Mouse (Mus musculus): ENCODE results near the gene Man1a. TPM values are rescaled to one million over a fixed set of nuclear protein-coding genes. Genes with fewer than 3 reads are reported as not detected.
A peak's percentile ranks its signal among the peaks of the same experiment; 100 is the strongest.

Man1a gene
- total RNA-seq, 2 experiments from 2014 or later, result 51.7 to 74.8 TPM

- no peak for ATAC-seq (replicated peaks; ENCODE audit: poor library complexity, severe bottlenecking)
Observed at GRCm38 (mm10) chr10:53936078-53936477, 140.3 kb downstream of the Man1a start.

DNA sequence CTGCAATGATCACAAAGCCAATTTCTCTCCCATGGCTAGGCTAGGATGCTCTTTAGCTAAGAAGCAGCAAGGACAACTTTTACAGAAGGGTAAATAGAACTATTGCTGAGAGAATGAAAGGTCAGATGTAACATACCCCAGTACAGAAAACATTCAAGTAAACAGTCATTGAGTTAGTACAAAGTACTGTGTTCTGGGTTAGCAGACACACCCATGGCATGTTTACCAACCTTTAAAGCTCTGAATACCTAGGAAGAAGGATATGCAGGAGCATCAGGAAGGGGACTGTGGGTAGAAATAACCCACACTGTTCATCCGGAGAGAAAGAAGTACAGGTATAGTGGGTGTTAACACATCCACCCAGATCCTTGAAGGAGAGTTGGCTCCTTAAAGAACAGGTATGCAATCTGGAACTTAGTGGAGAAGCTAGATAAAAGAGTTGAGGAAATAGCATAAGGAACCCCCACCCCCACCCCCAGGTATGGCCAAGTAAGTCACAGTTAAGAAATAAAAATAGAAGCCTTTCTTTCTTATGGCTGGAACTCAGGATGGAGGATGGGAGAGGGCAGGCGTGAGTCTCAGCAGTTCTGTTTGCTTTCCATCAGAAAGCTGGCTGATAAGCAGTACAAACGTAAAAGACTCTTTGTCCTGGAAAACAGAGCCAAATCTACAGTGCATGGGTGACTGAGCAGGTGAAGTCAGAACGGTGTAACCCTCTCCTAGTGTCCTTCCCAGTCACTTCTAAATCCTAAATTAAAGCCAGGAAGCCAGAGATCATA is 146.5 kb downstream of the Man1a start:
- ATAC-seq (replicated peaks; ENCODE audit: poor library complexity, severe bottlenecking), result no peak

DNA sequence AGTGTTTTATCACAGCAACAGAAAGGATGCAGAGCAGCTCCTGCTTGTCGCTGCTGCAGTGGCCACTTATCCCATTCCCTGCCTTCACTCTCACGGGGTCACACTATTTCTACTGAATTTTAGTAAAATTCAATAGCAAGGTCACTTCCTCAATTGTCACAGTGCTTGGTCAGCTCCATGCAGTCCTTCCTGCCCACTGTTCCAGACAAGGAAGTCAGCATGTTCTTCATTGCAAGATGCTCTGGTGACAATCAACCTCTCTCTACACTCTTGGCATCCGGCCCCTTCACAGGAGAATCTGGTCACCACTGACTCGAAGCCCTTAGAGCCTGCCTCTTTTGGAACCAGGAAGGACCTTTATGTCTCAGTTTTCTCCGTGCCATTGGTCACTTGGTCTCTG is 148.5 kb downstream of the Man1a start:
- ATAC-seq (replicated peaks; ENCODE audit: poor library complexity, severe bottlenecking), result peak; percentile 93

- peak; percentile 73 for ATAC-seq (replicated peaks; ENCODE audit: poor library complexity, severe bottlenecking)
Observed at GRCm38 (mm10) chr10:53925456-53925855, 151.0 kb downstream of the Man1a start.

DNA sequence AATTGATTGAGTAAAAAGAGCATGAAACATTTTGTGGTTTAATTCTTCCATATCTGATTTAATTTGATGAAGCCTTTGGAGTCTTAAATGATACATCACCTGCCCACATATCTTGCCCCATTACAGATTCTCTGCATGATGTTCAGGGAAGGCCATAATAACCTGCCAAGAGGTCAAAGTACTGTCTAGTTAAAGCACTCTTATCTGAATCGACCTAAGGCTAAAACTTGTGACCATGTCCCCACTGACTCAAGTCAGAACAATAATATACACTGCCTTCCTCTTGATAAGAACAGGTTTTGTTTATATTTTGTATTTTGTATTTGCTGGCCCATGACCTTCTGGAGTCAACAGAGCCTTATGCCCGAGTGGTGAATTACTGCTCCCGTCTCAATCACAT is 154.2 kb downstream of the Man1a start:
- no peak for ATAC-seq (replicated peaks; ENCODE audit: poor library complexity, severe bottlenecking)

- ATAC-seq (replicated peaks; ENCODE audit: poor library complexity, severe bottlenecking), result peak; percentile 58
Observed at GRCm38 (mm10) chr10:53917517-53917916, 158.9 kb downstream of the Man1a start.

DNA sequence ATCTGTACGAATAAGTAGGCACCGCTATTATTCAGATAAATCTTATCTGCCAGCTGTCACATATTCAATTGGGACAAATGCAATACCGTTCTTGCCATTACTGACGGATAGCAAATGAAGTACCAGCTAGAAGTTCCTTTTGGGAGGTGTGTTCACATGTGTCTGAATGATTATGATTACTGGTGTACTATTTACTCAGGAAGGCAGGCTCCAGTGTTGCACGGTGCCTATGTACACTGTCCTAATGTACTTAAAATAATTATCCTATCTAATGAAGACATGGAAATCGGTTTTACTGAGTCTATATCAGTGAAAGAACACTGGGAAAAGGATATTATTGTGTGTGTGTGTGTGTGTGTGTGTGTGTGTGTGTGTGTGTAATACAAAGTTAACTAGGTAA is 160.7 kb downstream of the Man1a start:
- ATAC-seq (replicated peaks; ENCODE audit: poor library complexity, severe bottlenecking), result no peak

DNA sequence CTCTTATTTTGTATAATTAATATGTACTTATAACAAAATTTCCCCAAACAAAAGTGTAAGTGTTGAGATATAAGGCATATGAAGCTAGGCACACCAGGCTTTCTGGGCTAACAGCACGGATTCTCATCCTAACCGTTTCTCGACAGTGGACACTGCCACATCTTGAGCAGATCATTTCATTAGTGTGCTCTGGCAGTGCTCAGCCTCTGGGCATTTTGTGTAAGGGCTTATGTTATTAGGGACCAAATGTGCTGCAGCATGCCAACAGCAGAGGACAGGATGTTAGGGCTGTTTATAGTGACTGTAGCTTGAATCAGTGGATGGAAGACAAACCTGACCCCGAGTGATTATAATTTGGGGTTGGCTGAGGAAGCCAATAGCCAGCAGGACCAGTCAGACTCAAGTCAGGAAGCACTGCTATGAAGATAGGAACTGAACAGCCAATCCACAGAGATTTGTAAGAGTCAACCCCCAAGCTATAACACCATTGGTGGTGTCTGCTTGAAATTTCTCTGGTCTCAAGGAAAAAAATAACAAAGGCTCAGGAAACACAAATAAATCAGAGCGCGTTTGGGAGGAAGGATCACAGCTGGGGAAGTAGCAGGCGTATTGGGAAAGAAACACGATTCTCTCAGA is 161.3 kb downstream of the Man1a start:
- ATAC-seq (replicated peaks; ENCODE audit: poor library complexity, severe bottlenecking), result no peak

GRCm38 (mm10) chr10:53913546-53914312 is 162.7 kb downstream of the Man1a start:
- peak; percentile 87 for ATAC-seq (replicated peaks; ENCODE audit: poor library complexity, severe bottlenecking)

DNA sequence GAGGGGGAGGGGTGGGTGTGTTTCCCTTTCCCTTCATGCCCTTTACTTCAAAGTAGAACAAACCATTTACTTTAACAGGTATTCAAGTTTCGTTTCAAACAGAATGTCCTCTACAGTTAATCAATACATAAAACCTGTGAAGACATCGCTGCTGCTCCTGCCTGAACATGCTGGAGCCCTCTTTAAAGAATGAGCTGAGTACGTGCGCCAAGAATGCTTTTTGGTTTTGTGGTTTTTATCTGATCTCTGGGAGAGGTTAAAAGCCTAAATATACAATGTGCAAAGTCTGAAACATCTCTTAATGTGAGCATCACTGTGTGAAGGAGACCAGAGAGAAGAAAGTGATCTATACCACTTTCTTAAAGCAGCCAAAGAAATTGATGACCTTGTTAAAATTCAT is 186.9 kb downstream of the Man1a start:
- no peak for ATAC-seq (replicated peaks; ENCODE audit: poor library complexity, severe bottlenecking)

DNA sequence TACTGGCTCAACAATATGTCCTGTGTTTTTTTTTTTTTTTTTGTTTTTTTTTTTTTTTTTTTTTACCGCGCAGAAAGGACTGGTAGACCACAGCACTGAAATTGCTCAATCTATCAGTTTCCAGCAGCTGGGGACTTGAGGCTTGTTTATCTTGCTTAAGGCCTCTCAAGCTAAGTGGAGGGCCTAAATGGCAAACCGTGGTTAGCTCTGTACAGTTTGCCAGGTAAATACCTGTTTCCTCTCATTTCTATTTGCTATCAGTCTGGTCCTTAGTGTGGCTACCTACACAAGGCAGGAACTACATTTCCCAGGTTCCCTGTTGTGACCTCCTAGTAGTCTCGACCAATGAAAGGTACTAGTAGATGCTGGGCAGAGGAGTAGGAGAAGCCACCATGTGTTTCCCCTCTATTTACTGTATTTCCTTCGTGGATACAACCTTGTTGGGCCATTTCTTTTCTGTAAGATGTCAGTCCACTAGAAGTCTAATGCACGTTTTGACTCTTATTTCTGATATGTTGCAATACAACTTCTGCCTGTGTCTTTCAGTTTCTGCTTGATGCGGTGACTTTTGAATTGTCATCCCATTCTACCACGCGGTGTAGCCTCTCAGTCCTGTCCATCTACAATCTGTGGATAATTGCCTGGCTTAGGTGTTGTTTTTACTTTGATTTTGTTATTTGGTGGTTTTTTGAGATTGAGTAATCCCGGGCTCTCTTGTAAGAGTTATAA is 187.9 kb downstream of the Man1a start:
- ATAC-seq (replicated peaks; ENCODE audit: poor library complexity, severe bottlenecking), result peak; percentile 96

- ATAC-seq (replicated peaks; ENCODE audit: poor library complexity, severe bottlenecking), result no peak
Observed at GRCm38 (mm10) chr10:53886475-53886874, 189.9 kb downstream of the Man1a start.

DNA sequence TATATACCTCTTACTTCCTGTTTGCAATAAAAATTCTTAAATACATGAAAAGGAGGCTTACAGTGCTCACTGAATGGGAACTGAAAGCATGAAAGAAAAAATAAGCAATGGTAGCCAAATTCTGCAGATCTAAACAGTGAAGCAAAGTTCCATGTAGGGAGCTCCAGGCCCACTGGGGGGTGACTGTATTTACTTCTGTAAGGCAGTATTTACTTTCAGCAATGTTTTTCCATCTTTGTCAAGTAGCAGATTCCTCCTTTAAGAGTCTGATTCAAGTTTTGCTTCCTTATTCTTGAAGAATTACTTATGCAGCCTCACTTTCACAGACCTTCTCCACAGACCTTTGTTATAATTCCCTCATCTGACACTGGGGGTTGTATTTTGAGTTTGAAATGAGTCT is 195.1 kb downstream of the Man1a start:
- peak; percentile 78 for ATAC-seq (replicated peaks; ENCODE audit: poor library complexity, severe bottlenecking)

- peak; percentile 90 for ATAC-seq (replicated peaks; ENCODE audit: poor library complexity, severe bottlenecking)
Observed at GRCm38 (mm10) chr10:53875896-53876295, 200.5 kb downstream of the Man1a start.

DNA sequence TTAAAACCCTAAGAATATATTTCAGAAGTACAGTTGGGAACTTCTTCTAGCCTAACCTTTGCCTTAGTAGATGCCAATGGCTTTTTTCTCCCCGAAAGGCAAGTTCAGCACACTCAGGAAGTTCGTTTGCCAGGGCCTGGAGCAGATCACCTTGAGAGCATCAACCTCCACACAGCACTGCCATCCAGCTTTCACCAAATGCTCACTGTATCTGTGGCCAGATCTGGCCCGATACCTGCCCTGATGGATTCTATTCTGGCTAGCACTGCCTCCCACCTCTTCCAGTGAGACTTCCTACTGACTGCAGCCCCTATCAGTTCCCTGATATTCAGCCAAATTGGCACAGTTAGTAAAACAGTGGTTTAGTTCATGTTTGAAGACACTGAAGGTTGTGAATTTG is 202.2 kb downstream of the Man1a start:
- ATAC-seq (replicated peaks; ENCODE audit: poor library complexity, severe bottlenecking), result no peak

- peak; percentile 76 for ATAC-seq (replicated peaks; ENCODE audit: poor library complexity, severe bottlenecking)
Observed at GRCm38 (mm10) chr10:53863486-53864357, 212.7 kb downstream of the Man1a start.

DNA sequence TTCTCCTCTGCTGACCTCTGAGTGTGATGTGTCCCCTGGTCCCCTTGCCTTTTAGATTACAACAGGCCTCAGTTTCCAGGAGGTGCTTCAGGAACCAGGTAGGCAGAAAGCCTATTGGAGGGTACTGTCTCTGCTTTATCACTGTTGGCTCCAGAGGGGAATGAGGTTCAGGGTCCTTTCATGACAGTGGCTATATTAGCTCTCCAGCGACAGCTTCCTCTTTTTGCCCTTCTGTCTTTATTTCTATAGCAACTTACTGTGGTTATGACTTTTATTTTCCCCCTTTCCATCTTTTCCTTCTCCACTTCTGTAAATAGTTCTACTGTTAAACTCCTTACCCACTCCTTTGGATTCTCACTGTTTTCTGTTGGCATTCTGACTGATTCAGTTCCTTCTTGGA is 216.5 kb downstream of the Man1a start:
- peak; percentile 70 for ATAC-seq (replicated peaks; ENCODE audit: poor library complexity, severe bottlenecking)

DNA sequence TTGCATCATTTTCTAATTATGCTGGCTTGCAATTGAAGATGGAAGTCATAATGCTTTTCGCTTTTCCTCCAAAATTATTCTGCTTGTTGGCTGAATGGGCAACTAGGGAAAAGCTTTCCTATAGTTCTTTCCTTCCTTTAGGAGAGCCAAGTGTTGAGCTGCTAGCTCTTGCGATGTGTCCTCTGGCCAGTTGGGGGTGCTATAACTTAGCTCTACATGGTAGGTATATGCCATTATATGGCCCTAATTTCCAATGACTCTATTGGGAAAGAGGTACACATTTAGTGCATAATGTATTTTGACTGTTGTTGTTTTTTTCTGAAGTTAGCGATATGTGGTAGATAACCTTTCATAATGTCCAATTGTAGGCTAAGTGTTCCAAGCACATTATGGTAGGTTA is 217.2 kb downstream of the Man1a start:
- ATAC-seq (replicated peaks; ENCODE audit: poor library complexity, severe bottlenecking), result peak; percentile 35; the same call in 1 of the 2 replicates

All from granulocyte monocyte progenitor cell, adult 5-6 weeks (primary cell).